Mouse (Mus musculus) heart, embryonic 12.5 days (tissue): Measurements from ENCODE around the gene Zfp748. TPM values are rescaled to one million over a fixed set of nuclear protein-coding genes. Genes with fewer than 3 reads are reported as not detected.

Source experiments
- ATAC-seq: fragments of 200-750 bp; cut with Nextera tagmentation; 2 replicates; pipeline ENCODE4 v1.8.0; 2017; ENCODE audit warnings: moderate TSS enrichment, moderate library complexity; ENCODE audit not compliant: insufficient number of reproducible peaks, low FRiP score
- H3K27ac ChIP-seq: fragments of 300-500 bp; sonication (generic); 2 replicates; pipeline ENCODE4 v1.5.1; 2016; ENCODE audit warnings: mild to moderate bottlenecking, moderate library complexity; ENCODE audit not compliant: poor library complexity, severe bottlenecking
- H3K27me3 ChIP-seq: fragments of 300-500 bp; sonication (generic); replicated peaks from 2 replicates; pipeline ENCODE4 v1.6.1; 2016; ENCODE audit warnings: mild to moderate bottlenecking, moderate library complexity
- H3K36me3 ChIP-seq: fragments of 300-500 bp; sonication (generic); 2 replicates; pipeline ENCODE4 v1.6.1; 2016; ENCODE audit warnings: mild to moderate bottlenecking, moderate library complexity
- H3K4me1 ChIP-seq: fragments of 300-500 bp; sonication (generic); replicated peaks from 2 replicates; pipeline ENCODE4 v1.6.1; 2016; ENCODE audit warnings: mild to moderate bottlenecking
- H3K4me2 ChIP-seq: fragments of 300-500 bp; sonication (generic); 2 replicates; pipeline ENCODE4 v1.6.1; 2016; ENCODE audit warnings: mild to moderate bottlenecking, moderate library complexity
- H3K4me3 ChIP-seq: fragments of 300-500 bp; sonication (generic); 2 replicates; pipeline ENCODE4 v1.5.1; 2016; ENCODE audit warnings: mild to moderate bottlenecking
- H3K9ac ChIP-seq: fragments of 300-500 bp; sonication (generic); 2 replicates; pipeline ENCODE4 v1.6.1; 2016; ENCODE audit warnings: mild to moderate bottlenecking, moderate library complexity
- H3K9me3 ChIP-seq: fragments of 300-500 bp; sonication (generic); replicated peaks from 2 replicates; pipeline ENCODE4 v1.6.1; 2016; ENCODE audit warnings: mild to moderate bottlenecking, moderate library complexity
- WGBS: fragments of 180-500 bp; shearing (Covaris S2); methylation state at CpG from one replicate; pipeline ENCODE4 v1.1.7; 2016; 5-methylcytosine and 5-hydroxymethylcytosine counted together
- polyA plus RNA-seq: library from polyadenylated mRNA; unstranded; fragments of >200 nt; fragmentation: Nextera tagmentation; extraction: Ambion mirVana; gene quantifications from 2 replicates; pipeline ENCODE4 v1.2.1, GENCODE M21; 2016

Zfp748 gene
- 9.6 and 9.9 TPM in 2 replicates for polyA plus RNA-seq

- Histone ChIP-seq H3K4me3 (peak within 1 kb of the TSS; percentile 75), H3K27ac (peak within 1 kb of the TSS; percentile 76), H3K36me3 (no peaks in the 10 kb centered on the region), H3K27me3 (no peaks in the 10 kb centered on the region), H3K9ac (peak within 1 kb of the TSS; percentile 85), H3K4me1 (peaks cover 11% of the 10 kb centered on the region), H3K9me3 (no peaks in the 10 kb centered on the region), H3K4me2 (peak within 1 kb of the TSS; percentile 70)
- WGBS: 75% methylated on average over 4 of the region's 4 CpGs
- ATAC-seq: no peak
Measured at GRCm38 (mm10) chr13:67553730-67554129, at the start of gene Zfp748. TSS of gene Zfp748 (minus strand) at chr13:67553830.

GRCm38 (mm10) chr13:67572591-67573189 is 19.1 kb upstream of the Zfp748 start:
- Histone ChIP-seq H3K36me3 (no peaks in the 10 kb centered on the region), H3K4me3 (no peak overlapping the region), H3K4me1 (no peaks in the 10 kb centered on the region), H3K9me3 (0 out of 2 replicates have a peak, but pooled peaks cover 3% of the 10 kb centered on the region), H3K27ac (no peak overlapping the region), H3K9ac (no peak overlapping the region), H3K27me3 (no peaks in the 10 kb centered on the region), H3K4me2 (no peak overlapping the region)
- no peak for ATAC-seq
- 59% methylated on average over 5 of the region's 5 CpGs for WGBS

GRCm38 (mm10) chr13:67552505-67553346 is 904 bp downstream of the Zfp748 start:
- Histone ChIP-seq H3K36me3 (no peaks in the 10 kb centered on the region), H3K27me3 (no peaks in the 10 kb centered on the region), H3K4me3 (peak overlapping the region; percentile 75), H3K4me1 (peaks cover 11% of the 10 kb centered on the region), H3K9ac (peak overlapping the region; percentile 85), H3K27ac (peak overlapping the region; percentile 76), H3K4me2 (peak overlapping the region; percentile 70), H3K9me3 (no peaks in the 10 kb centered on the region)
- peak; percentile 98 for ATAC-seq
- under 1% methylated on average over 44 of the region's 44 CpGs for WGBS

- H3K9ac ChIP-seq: no peak overlapping the region
- peaks cover 39% of the 10 kb centered on the region for H3K36me3 ChIP-seq
- WGBS: 86% methylated on average over 1 of the region's 1 CpGs
- H3K9me3 ChIP-seq: no peaks in the 10 kb centered on the region
- H3K4me2 ChIP-seq: no peak overlapping the region
- no peak for ATAC-seq
- 0 out of 2 replicates have a peak, but pooled peaks cover 2% of the 10 kb centered on the region for H3K4me1 ChIP-seq
- no peak overlapping the region for H3K27ac ChIP-seq
- H3K4me3 ChIP-seq: no peak overlapping the region
- H3K27me3 ChIP-seq: no peaks in the 10 kb centered on the region
Measured at GRCm38 (mm10) chr13:67545941-67546340, 7.7 kb downstream of the Zfp748 start.

- H3K9me3 ChIP-seq: no peaks in the 10 kb centered on the region
- no peak overlapping the region for H3K4me2 ChIP-seq
- no peak overlapping the region for H3K4me3 ChIP-seq
- no peak for ATAC-seq
- WGBS: 73% methylated on average over 3 of the region's 3 CpGs
- H3K9ac ChIP-seq: no peak overlapping the region
- H3K27me3 ChIP-seq: no peaks in the 10 kb centered on the region
- no peaks in the 10 kb centered on the region for H3K36me3 ChIP-seq
- H3K4me1 ChIP-seq: peaks cover 12% of the 10 kb centered on the region
- no peak overlapping the region for H3K27ac ChIP-seq
Measured at GRCm38 (mm10) chr13:67527049-67527730, 26.4 kb downstream of the Zfp748 start.

DNA sequence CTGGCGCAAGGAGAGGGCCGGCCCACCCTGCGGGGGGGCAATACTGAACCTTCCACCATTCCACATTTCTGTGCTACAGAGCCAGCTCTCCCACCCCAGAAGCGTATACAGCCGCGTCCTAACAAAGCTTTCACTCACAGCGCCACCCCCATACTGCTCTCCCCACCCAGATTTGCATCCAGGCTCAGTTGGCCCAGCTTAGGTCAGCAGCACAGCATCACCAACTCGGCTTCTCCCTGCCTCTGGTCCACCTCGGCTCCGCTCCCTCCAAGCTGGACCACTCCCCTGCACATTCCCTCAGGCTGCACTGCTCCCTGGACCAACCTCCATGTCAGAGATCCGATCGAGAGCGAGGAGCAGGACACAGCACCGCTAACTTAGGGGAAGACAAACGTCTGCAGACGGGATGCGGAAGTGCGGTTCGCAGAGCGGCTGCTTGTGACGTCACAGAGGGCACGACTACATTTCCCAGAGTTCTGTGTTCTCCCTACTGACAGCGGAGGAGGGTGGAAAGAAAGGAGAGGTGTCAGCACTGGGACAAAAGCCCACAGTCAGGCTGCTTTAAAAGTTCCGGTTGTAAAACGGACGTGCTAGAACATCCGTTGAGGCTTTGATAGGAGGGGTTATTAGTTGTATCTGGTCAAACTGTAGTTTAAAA is 27.7 kb downstream of the Zfp748 start, which contains the start of the genes Gm26965 and Zfp87:
Gene Gm26965, minus strand, starts transcription at position 399 of the 658 bp plus-strand sequence.
Gene Zfp87, minus strand, starts transcription at position 425 of the 658 bp plus-strand sequence.
- under 1% methylated on average over 27 of the region's 27 CpGs for WGBS
- H3K9ac ChIP-seq: peak within 1 kb of the TSS; percentile 90
- peak within 1 kb of the TSS; percentile 59 for H3K27ac ChIP-seq
- peak within 1 kb of the TSS; percentile 80 for H3K4me3 ChIP-seq
- peak within 1 kb of the TSS; percentile 88 for H3K4me2 ChIP-seq
- no peaks in the 10 kb centered on the region for H3K9me3 ChIP-seq
- H3K27me3 ChIP-seq: no peaks in the 10 kb centered on the region
- peaks cover 12% of the 10 kb centered on the region for H3K4me1 ChIP-seq
- peak; percentile 98 for ATAC-seq
- H3K36me3 ChIP-seq: peaks cover 2% of the 10 kb centered on the region

- peaks cover 2% of the 10 kb centered on the region; the same call in 1 of the 2 replicates for H3K9me3 ChIP-seq
- H3K27ac ChIP-seq: no peak overlapping the region
- H3K4me2 ChIP-seq: no peak overlapping the region
- ATAC-seq: no peak
- peaks cover 7% of the 10 kb centered on the region; the same call in 1 of the 2 replicates for H3K4me1 ChIP-seq
- H3K27me3 ChIP-seq: no peaks in the 10 kb centered on the region
- no peak overlapping the region for H3K4me3 ChIP-seq
- peaks cover 3% of the 10 kb centered on the region; the same call in 1 of the 2 replicates for H3K36me3 ChIP-seq
- H3K9ac ChIP-seq: no peak overlapping the region
- 83% methylated on average over 1 of the region's 1 CpGs for WGBS
Measured at GRCm38 (mm10) chr13:67500908-67501307, 52.7 kb downstream of the Zfp748 start.

- peaks cover 7% of the 10 kb centered on the region for H3K36me3 ChIP-seq
- peak; percentile 95 for ATAC-seq
- no peak within 1 kb of the TSS; the same call in 1 of the 2 replicates for H3K27ac ChIP-seq
- WGBS: 1% methylated on average over 22 of the region's 22 CpGs
- H3K9me3 ChIP-seq: peaks cover 4% of the 10 kb centered on the region; the same call in 1 of the 2 replicates
- H3K4me3 ChIP-seq: peak within 1 kb of the TSS; percentile 77
- H3K4me2 ChIP-seq: peak within 1 kb of the TSS; percentile 65
- H3K4me1 ChIP-seq: peaks cover 7% of the 10 kb centered on the region; the same call in 1 of the 2 replicates
- no peaks in the 10 kb centered on the region for H3K27me3 ChIP-seq
- H3K9ac ChIP-seq: peak within 1 kb of the TSS; percentile 72
Measured at GRCm38 (mm10) chr13:67500084-67500719, 53.4 kb downstream of the Zfp748 start, which contains the start of gene Zfp58. TSS of gene Zfp58 (minus strand) at chr13:67500555.

- H3K4me3 ChIP-seq: no peak overlapping the region
- peaks cover 6% of the 10 kb centered on the region; the same call in 1 of the 2 replicates for H3K9me3 ChIP-seq
- no peak overlapping the region for H3K9ac ChIP-seq
- no peak for ATAC-seq
- peaks cover 7% of the 10 kb centered on the region; the same call in 1 of the 2 replicates for H3K4me1 ChIP-seq
- H3K36me3 ChIP-seq: peaks cover 46% of the 10 kb centered on the region
- no peak overlapping the region for H3K27ac ChIP-seq
- 84% methylated on average over 1 of the region's 1 CpGs for WGBS
- H3K27me3 ChIP-seq: no peaks in the 10 kb centered on the region
- no peak overlapping the region for H3K4me2 ChIP-seq
Measured at GRCm38 (mm10) chr13:67495631-67496030, 58.0 kb downstream of the Zfp748 start.
